Mouse (Mus musculus): ENCODE results near the gene Ankrd65. TPM values are rescaled to one million over a fixed set of nuclear protein-coding genes. Genes with fewer than 3 reads are reported as not detected.

Ankrd65 gene
- total RNA-seq, 2 experiments from 2014 or later, result 0.48 TPM; not detected in 1

DNA sequence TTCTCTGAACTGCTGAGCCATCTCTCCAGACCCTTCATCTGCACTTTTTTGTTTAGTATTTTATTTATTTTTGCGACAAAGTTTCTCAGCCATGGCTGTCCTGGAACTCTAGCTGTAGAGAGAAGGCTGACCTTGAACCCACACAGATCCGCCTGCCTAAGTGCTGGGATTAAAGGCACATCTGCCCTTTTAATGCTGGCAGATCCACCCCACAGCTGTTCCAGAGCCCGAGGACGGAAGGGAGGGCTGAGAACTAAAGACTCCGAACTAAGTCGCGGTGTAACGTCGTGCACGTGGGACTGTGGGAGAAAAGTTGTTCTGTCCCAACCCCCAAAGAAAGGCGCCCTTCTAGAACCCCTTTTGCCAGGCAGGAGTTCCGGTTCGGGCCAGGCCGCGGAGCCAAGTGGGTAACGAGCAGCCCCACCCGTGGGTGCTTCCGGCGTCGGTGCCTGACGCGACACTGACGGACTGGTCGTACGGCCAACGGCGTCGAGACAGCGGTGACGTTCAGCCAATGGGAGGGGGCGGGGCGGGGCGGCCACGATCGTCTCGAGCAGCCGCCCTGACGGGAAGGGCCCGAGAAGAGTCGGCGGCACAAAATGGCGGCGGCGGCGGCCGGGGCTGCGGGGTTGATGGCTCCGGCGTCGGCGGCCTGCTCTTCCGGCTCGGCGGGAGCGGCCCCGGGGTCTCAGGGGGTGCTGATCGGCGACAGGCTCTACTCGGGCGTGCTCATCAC, 21.9 kb downstream of the Ankrd65 start, which contains the start of gene Ccnl2:
Gene Ccnl2 (plus strand): TSS at position 561 of the 736 bp plus-strand sequence.
- DNase-seq (ENCODE audit: low spot score in 2 of 2), result peak; percentile 90 to 94

DNA sequence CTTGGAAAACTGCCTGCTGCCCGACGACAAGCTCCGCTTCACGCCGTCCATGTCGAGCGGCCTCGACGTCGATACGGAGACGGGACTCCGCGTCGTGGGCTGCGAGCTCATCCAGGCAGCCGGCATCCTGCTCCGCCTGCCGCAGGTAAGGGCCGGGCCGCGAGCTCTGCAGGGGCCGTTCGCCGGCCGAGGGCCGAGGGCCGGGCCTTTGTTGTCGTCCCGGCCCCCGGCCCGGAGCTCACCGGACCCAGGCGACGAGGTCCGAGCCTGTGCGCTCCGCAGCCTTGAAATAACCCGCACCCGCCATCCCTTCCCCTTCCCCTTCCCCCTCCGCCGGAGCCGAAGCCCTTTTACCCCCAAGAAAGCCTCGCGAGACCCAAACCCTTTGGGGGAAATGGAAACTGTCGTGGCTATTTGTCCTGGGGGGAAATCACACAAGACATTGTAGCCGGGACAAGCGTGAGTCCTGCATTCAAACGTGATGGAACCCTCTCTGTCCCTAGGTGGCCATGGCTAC, 22.5 kb downstream of the Ankrd65 start:
- peak in 1 of 2 experiments; percentile 26 for DNase-seq (ENCODE audit: low spot score in 2 of 2)

DNA sequence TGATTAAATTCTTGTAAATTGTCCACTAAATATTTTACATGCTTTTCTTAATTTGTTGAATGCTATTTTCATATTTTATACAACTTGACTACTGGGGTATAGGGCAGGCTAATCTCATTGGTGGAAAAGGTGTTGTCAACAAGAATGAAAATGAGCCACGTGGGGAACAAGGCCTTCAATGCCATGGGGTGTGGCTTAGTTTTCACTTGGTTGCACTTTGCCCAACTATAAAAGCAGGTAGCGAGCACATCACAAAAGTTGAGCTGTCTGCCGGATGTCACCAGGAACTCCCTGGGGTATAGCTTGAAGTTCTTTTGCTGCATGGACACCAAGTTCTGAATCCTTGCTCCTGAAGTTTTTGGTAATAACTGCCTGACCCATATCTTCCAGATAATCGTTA, 27.3 kb downstream of the Ankrd65 start:
- DNase-seq (ENCODE audit: low spot score in 2 of 2), result no peak

DNA sequence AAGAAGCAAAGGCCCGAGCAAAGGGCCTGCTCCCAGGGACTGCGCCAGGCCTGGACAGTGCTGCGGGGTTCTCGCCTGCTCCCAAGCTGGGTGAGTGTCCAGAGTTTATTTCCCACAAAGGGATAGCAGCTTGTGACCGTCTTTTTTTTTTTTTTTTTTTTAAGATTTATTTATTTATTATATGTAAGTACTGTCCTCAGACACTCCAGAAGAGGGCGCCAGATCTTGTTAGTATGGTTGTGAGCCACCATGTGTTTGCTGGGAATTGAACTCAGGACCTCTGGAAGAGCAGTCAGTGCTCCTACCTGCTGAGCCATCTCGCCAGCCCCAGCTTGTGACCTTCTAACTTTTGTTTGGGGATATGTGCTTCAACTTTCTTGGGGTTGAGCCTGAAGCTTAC, 30.8 kb downstream of the Ankrd65 start:
- no peak for DNase-seq (ENCODE audit: low spot score in 2 of 2)

DNA sequence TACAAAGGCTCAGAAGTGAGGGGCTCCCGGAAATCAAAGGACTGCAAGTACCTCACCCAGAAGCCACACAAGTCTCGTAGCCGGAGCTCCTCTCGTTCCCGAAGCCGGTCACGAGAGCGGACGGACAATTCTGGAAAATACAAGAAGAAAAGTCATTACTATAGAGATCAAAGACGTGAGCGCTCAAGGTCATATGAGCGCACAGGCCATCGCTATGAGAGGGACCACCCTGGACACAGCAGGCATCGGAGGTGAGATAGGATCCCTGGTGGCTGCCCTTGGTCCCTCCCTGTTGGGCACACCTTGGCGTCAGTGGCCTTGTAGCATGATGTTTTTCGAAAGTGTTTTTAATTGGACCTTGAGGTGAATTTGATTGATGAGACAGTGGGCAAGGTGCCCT, 33.2 kb downstream of the Ankrd65 start:
- DNase-seq (ENCODE audit: low spot score in 2 of 2), result no peak

DNA sequence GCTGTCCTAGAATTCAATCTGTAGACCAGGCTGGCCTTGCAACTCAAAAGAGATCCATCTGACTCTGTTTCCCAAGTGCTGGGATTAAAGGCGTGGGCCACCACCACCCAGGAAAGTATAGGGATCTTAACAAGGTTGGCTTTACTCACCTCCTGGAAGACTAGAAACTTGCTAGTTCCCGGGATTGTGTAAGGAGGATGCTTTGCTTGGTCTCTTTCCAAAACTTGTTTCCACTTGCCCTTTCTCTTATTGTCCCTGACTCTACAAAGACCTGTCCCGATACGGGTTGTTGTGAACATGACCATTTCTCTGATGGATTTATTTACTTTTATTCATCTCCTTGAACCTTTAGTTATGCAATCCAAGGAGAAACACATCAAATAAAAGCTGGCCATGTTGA, 39.6 kb downstream of the Ankrd65 start:
- no peak for DNase-seq (ENCODE audit: low spot score in 2 of 2)

DNA sequence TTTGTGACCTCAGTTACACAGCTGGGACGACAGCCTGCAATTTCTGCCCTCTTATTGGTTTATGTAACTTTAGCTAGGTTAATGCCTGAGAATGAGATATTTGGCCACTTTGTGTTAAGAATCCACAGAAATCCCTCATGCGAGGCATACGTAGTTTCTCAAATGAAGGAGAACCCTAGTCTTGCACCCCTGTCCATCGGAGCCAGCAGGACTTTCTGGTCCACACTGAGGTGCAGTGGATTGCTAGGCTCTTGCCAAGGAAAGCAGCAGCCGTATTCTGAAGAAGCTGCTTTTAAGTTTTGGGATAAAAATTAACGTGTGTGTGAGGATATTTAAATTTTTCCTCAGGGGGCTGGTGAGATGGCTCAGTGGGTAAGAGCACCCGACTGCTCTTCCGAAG, 40.4 kb downstream of the Ankrd65 start:
- no peak for DNase-seq (ENCODE audit: low spot score in 2 of 2)

DNA sequence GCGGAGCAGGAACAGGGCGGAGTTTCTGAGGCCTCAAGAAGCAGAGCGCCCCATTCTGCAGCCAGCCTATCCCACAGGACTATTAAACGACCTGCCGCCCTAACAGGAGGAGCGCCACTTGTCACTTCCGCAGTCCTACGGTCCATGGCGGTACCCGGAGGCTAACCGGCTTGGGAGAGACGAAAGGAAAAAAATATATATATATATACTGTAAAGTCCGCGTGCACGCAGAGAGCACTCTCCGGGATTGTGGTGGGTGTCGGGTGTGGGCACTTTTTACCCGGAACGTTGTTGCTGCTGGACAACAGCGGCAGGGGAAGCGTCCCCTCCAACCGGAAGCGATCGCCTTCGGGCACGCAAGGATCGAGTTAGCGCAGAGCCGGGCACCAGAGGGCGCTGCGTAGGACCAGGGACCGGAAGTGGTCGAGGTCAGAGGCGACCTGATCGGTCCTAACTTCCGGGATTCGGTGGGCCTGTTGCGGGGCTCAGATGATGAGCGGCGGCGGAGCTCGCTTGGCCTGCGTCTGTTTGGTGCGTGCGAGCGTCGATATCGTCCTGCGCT, 41.0 kb downstream of the Ankrd65 start, which contains the start of gene Aurkaip1:
Gene Aurkaip1 (plus strand): TSS at position 68 of the 562 bp plus-strand sequence.
- DNase-seq (ENCODE audit: low spot score in 2 of 2), result peak; percentile 96 to 97

DNA sequence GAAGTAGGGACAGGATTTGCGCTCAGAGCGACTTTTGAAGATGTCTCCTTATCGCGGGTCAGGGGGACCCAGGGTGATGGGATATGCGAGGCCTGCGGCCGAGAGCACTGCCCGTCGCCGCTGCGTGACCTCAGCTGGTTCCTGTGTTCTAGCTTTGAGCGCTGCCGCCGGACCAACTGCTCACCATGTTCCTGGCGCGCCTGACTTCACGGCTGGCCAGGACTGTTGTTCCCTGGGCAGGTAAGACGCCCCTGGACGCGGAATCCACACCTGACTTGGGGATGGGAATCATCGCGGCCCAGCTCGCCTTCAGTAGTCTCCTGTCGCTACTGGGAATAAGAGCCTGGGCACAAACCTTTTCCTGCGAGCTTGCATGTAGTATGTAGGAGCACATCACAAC, 41.6 kb downstream of the Ankrd65 start:
- no peak for DNase-seq (ENCODE audit: low spot score in 2 of 2)

DNA sequence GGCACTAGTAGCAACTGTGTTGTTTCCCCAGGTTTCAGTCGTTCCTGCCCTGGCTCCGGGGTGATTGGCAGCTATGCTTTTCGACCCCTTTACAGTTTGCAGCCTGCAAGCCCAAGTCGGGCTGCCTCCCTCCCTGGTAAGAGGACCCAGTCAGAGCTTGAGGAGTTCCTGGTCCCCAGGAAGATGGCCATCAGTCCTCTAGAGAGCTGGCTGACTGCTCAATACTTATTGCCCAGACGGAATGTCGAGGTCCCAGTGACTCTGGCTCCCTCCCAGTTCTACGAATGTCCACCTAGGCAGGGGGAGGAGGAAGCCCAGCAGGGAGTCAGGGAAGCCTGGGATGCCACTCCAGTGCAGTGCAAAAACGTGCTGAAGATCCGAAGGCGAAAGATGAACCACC, 42.1 kb downstream of the Ankrd65 start:
- DNase-seq (ENCODE audit: low spot score in 2 of 2), result no peak

DNA sequence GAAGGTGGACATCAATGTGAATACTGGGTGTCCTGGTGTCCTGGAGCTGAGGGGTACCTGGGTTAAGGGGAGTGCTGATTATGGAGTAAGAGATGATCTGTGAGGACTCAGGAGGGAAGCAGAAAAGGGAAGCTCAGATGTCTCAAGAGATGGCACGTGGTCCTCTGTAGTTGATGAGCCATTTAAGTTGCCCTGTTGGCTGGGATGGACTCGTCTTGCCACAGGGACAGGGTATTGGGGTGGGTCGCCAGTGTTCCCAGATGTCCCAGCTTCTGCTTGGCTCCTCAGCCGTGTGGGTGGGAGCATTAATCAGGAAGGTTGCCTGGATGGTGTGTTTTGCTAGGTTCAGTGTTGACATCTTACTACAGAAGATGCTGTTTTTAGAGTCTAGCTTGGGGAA, 43.0 kb downstream of the Ankrd65 start:
- DNase-seq (ENCODE audit: low spot score in 2 of 2), result no peak

DNA sequence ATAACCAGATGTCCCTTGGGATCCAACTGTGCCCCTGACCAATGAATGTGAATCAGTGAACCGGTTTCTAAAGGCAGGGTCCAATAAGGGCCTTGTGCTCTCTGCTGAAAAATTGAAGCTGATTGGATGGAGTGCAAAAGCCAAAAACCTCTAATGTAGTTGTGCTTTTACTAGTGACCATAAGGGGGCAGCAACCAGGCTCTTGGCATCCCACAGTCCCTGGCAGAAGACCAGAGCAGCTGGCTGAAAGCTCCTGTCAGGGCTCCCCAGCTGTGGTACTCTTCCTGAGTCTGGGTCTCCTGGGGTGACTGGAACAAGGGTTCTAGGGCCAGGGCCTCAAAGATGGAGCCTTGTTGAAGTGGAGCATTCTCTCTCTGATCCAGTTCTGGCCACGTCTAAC, 43.6 kb downstream of the Ankrd65 start:
- DNase-seq (ENCODE audit: low spot score in 2 of 2), result peak; percentile 80 to 83

DNA sequence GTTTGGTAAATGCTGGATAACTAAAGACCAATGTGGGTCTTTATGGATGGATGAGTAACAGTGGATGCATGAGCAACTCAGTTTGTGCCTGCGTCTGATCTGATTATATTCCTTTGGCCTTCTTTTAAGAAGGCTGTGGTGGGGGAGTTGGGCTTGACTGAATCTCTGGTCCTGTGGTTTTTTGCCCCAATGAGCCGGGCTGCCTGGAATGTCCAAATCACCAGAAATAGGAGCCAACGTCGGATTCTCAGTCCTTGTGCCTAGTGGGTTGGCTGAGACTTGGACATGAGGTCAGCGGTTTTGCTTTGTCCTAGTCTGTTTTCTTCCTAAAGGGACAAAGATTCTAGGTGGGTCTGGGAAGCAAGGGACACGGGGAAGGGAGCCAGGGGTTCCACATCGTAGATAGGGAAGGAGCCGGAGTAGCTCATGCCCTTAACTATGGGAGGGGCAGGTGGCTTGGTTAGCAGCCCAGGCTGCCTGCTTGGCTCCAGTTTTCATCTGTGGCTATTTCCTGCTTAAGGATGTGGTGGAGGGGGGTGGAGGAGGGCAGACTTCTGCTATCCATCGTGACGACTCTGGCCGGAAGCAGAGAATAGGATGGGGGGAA, 47.3 kb downstream of the Ankrd65 start:
- no peak for DNase-seq (ENCODE audit: low spot score in 2 of 2)

DNA sequence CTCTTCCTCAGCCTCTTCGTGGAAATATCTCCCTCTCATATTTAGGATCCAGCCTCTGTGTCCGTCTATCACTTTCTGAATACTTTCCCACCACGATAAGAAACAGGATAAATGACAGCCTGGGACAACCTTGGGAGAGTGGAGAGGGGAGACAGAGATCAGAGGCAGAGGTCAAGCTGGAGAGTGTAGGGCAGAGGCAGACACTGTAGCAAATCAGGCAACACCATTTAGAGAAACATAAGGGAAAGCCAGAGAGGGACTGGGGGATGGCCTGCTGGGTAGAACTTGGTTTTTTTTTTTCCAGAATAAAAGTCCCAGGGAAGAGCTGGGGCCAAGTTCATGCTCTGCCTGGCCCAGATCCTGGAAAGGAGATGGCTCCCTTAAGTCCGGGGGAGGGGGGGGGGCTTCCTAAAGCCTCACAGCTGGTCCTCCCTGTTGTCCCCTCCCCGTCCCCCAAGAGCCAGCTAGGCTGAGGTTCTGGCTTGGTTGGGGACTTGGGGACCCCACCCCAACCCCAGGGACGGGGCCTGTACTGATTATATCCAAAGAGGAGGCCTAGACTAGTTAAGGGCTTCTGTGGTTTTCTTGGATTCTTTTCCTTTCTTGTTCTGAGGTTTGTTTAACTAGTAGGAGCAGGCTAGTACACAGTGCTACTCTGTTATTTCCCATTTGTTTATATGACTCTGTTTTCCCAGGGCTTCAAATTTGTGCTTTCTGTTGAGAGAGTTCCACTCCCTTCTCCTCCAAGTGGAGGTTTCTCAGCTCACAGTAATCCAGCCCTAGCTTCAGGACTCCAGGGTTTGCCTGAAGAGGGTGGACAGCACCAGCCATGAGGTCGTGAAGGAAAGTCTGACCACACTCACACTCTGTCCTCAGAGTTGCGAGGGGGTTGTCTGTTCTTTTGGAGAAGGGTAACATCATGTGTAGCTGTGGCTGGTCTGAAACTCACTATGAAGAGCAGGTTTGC, 48.2 kb downstream of the Ankrd65 start:
- DNase-seq (ENCODE audit: low spot score in 2 of 2), result no peak

DNA sequence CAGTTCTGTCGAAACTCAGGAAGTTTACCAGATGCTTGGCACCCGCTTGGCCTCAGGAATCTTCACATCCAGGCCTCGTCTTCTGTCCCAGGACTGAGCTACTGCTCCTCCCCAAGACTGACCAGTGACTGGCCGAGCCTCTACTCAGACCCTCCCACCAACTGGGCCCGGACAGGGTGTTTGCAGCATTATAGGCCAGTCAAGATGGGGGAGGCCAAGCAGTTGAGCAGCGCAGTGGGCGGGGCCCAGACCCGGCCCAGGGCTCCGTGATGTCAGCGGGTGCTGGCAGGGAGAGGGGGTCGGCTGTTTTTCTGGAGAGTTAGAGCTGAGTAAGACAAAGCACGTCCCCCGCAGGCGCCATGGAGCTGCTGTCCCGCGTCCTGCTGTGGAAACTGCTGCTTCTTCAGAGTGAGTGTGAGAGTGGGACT, 49.3 kb downstream of the Ankrd65 start, which contains the start of gene Mxra8:
Gene Mxra8 (plus strand): TSS at position 198 of the 428 bp plus-strand sequence.
- DNase-seq (ENCODE audit: low spot score in 2 of 2), result peak in 1 of 2 experiments; percentile 39

DNA sequence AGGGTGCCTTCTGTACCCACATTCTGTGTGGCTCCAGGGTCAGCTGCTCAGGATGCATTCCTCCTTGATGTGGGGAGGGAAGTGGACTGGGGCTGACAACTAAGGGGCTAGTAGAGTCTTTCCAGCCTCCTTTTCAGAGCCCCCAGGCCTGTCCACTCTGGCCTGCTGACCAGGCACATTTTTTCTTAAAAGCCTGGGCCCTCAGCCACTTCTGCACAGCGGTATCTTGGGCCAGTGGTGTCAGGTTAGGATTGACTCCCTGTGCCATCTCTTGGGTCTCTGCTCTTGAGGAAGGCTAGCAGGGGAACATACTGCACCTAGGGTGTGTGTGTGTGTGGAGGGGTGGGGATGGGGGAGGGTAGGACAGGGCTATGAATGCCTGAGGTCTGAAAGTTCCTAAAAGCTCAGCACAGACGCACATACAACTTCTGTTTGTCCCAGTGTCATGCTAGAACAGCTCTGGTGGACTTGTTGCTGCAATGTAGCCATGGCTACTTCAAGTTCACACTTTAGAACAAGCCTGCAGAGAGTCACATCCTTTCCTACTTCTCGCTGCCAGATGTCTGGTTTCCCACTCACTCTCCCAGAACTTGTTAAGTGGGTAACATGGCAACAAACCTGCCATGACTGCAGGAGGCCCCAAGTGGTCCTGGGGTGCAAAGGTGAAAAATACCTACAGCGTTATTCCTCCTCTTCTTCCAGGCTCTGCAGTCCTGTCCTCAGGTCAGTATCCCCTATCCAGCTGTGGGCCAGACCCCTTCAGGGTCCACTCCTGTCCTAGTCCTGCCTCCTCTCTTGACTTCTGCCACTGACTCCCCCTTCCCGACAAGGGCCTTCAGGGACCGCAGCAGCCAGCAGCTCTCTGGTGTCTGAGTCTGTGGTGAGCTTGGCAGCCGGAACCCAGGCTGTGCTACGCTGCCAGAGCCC, 50.1 kb downstream of the Ankrd65 start:
- DNase-seq (ENCODE audit: low spot score in 2 of 2), result no peak

DNA sequence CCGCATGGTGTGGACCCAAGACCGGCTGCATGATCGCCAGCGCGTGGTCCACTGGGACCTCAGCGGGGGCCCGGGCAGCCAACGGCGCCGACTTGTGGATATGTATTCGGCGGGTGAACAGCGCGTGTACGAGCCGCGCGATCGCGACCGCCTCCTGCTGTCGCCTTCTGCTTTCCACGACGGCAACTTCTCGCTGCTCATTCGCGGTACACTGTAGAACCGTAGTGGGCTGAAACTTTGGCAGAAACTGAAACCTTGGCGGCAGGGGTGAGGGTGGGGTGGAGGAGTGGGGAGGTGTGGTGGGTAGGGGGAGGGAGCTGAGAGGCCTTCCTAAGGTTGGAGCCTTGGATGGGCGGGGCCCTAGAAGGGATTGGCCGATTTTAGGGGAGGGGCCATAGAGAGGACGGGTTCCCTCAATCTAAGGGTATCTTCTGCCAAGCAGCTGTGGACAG, 50.8 kb downstream of the Ankrd65 start:
- no peak for DNase-seq (ENCODE audit: low spot score in 2 of 2)

DNA sequence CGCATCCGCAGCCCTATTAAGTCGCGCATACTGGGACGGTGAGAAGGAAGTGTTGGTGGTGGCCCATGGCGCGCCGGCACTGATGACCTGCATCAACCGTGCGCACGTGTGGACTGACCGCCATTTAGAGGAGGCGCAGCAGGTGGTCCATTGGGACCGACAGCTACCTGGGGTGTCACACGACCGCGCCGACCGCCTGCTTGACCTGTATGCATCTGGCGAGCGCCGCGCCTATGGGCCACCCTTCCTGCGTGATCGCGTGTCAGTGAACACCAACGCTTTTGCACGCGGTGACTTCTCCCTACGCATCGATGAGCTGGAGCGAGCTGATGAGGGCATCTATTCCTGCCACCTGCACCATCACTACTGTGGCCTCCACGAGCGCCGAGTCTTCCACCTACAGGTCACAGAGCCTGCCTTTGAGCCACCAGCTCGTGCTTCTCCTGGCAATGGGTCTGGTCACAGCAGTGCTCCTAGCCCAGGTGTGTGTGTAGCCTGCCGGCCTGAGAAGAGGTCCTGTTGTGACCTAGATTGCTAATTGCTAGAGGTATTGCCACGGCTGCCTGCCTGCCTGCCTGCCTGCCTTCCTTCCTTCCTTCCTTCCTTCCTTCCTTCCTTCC, 51.5 kb downstream of the Ankrd65 start:
- DNase-seq (ENCODE audit: low spot score in 2 of 2), result no peak

DNA sequence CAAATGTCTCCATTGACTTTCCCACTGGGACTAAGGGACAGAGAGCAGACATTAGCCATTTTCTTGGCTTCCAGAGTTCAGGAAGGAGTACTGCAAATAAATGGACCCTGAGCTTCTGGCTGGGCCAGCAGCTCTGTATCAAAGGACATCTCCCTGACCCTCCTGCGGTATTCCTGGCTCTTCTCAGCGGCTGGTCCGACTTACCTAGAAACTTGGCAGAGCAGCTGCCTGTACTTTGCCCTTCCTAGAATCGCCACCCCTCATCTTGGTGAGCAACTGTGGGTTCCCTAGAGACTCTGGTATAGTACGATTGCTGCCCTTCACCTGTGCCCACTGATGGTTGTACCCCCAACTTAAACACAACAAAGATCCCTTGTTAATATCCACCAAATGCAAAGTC, 53.0 kb downstream of the Ankrd65 start:
- DNase-seq (ENCODE audit: low spot score in 2 of 2), result no peak

All from layer of hippocampus, postnatal 14 days (tissue).